Mouse (Mus musculus) heart, postnatal 0 days (tissue): ENCODE data around the gene Jazf1.

Source experiments
- CTCF ChIP-seq: IDR thresholded peaks from 2 replicates; pipeline ENCODE4 v1.5.1; 2016; ENCODE audit warnings: antibody characterized with exemption, control low read depth, low read depth
- EP300 ChIP-seq: IDR thresholded peaks from 2 replicates; pipeline ENCODE4 v1.6.1; 2016; ENCODE audit warnings: antibody characterized with exemption, low read depth

DNA sequence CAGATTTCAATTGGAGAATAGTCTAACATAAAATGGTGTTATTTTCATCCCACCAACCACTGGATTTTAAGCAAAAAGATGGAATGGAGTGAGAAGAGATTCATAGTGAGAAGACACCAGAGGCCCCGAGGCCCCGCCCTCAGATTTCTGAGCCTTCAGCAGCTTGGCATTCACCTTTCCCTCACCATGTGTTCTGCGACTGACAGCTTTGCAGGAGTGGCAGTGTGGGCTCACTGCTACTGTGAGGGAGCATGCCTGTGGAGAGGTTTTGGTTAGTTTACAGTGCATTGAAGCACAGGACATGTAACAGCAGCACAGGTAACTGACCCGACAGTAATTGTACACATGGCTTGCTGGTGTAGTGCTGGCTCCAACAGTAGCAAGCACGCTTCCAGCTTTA is 118.1 kb downstream of the Jazf1 start:
- TF ChIP-seq EP300 (no peak), CTCF (no peak)
